Mouse (Mus musculus) forebrain, embryonic 11.5 days (tissue): ENCODE results near the gene Olfr1313. TPM values are rescaled to one million over a fixed set of nuclear protein-coding genes. Genes with fewer than 3 reads are reported as not detected.
"Not testable (repeated sequence)": the region's sequence is repeated elsewhere in the genome, so short reads cannot be mapped to it uniquely, and the experiment has no call there.

ENCODE experiments used
- ATAC-seq: fragments of 200-750 bp; cut with Nextera tagmentation; replicated peaks from 2 replicates; pipeline ENCODE4 v1.8.0; 2017; ENCODE audit warnings: moderate TSS enrichment; ENCODE audit not compliant: low FRiP score
- DNase-seq: peaks from one replicate; pipeline ENCODE4 v3.0.0-alpha.2; 2017; ENCODE audit warnings: low spot score
- H3K27ac ChIP-seq: fragments of 300-500 bp; sonication (generic); 2 replicates; pipeline ENCODE4 v1.5.1; 2014; ENCODE audit warnings: low read depth, low read length
- H3K27me3 ChIP-seq: fragments of 300-500 bp; sonication (generic); 2 replicates; pipeline ENCODE4 v1.6.1; 2014; ENCODE audit warnings: mild to moderate bottlenecking, low read length, mixed read lengths; ENCODE audit not compliant: control insufficient read depth, insufficient read depth
- H3K36me3 ChIP-seq: fragments of 300-500 bp; sonication (generic); 2 replicates; pipeline ENCODE4 v1.6.1; 2014; ENCODE audit warnings: mild to moderate bottlenecking, low read length, moderate library complexity, mixed read lengths; ENCODE audit not compliant: control insufficient read depth, insufficient read depth
- H3K4me1 ChIP-seq: fragments of 300-500 bp; sonication (generic); replicated peaks from 2 replicates; pipeline ENCODE4 v1.6.1; 2014; ENCODE audit warnings: low read length, mixed read lengths; ENCODE audit not compliant: control insufficient read depth, insufficient read depth
- H3K4me2 ChIP-seq: fragments of 300-500 bp; sonication (generic); 2 replicates; pipeline ENCODE4 v1.6.1; 2014; ENCODE audit warnings: low read depth, mild to moderate bottlenecking, low read length, moderate library complexity, mixed read lengths; ENCODE audit not compliant: severe bottlenecking
- H3K4me3 ChIP-seq: fragments of 300-500 bp; sonication (generic); 2 replicates; pipeline ENCODE4 v1.5.1; 2014; ENCODE audit warnings: low read depth, low read length
- H3K9ac ChIP-seq: fragments of 300-500 bp; sonication (generic); 2 replicates; pipeline ENCODE4 v1.6.1; 2014; ENCODE audit warnings: low read length
- H3K9me3 ChIP-seq: fragments of 300-500 bp; sonication (generic); 2 replicates; pipeline ENCODE4 v1.6.1; 2016; ENCODE audit warnings: low read length, mixed read lengths; ENCODE audit not compliant: control insufficient read depth
- WGBS: fragments of 180-500 bp; shearing (Covaris S2); extraction: QIAGEN DNeasy Blood & Tissue Kit; methylation state at CpG from one replicate; pipeline ENCODE4 v1.1.7; 2014; 5-methylcytosine and 5-hydroxymethylcytosine counted together
- polyA plus RNA-seq: library from polyadenylated mRNA; unstranded; fragments of >200 nt; fragmentation: Nextera tagmentation; extraction: Ambion mirVana; gene quantifications from 2 replicates; pipeline ENCODE4 v1.2.1, GENCODE M21; 2014

The Olfr1313 gene
- polyA plus RNA-seq, result not detected in 2 replicates

- no peak within 1 kb of the TSS for H3K4me3 ChIP-seq
- no peaks in the 10 kb centered on the region for H3K36me3 ChIP-seq
- H3K27me3 ChIP-seq, result no peaks in the 10 kb centered on the region
- H3K9ac ChIP-seq, result no peak within 1 kb of the TSS
- no peaks in the 10 kb centered on the region for H3K9me3 ChIP-seq
- ATAC-seq, result no peak
- H3K27ac ChIP-seq, result no peak within 1 kb of the TSS
- H3K4me1 ChIP-seq, result no peaks in the 10 kb centered on the region
- DNase-seq, result no peak
- H3K4me2 ChIP-seq, result no peak within 1 kb of the TSS
Observed at GRCm38 (mm10) chr2:112077743-112078142, at the start of gene Olfr1313. Gene Olfr1313 (minus strand): TSS chr2:112077843.

GRCm38 (mm10) chr2:112115340-112115739 is 37.7 kb upstream of the Olfr1313 start, which contains the start of gene Olfr1315-ps1:
Gene Olfr1315-ps1 (minus strand): TSS chr2:112115440.
- Histone ChIP-seq H3K4me1 (no peaks in the 10 kb centered on the region), H3K4me3 (no peak within 1 kb of the TSS), H3K36me3 (no peaks in the 10 kb centered on the region), H3K9me3 (no peaks in the 10 kb centered on the region), H3K27ac (no peak within 1 kb of the TSS), H3K9ac (no peak within 1 kb of the TSS), H3K27me3 (no peaks in the 10 kb centered on the region), H3K4me2 (no peak within 1 kb of the TSS)
- DNase-seq (no peak), ATAC-seq (no peak)
- WGBS, result 81% methylated on average over 1 of the region's 1 CpGs

- H3K4me1 ChIP-seq, result no peaks in the 10 kb centered on the region
- H3K4me3 ChIP-seq, result no peak within 1 kb of the TSS
- no peak within 1 kb of the TSS for H3K27ac ChIP-seq
- ATAC-seq (no peak), DNase-seq (no peak)
- no peaks in the 10 kb centered on the region for H3K36me3 ChIP-seq
- H3K4me2 ChIP-seq, result no peak within 1 kb of the TSS
- H3K9me3 ChIP-seq, result no peaks in the 10 kb centered on the region
- H3K9ac ChIP-seq, result no peak within 1 kb of the TSS
- H3K27me3 ChIP-seq, result no peaks in the 10 kb centered on the region
Observed at GRCm38 (mm10) chr2:112096681-112097080, 19.0 kb upstream of the Olfr1313 start, which contains the start of gene Olfr1314. Gene Olfr1314 (minus strand): TSS chr2:112096781.

GRCm38 (mm10) chr2:112050138-112050537 is 27.5 kb downstream of the Olfr1313 start, which contains the start of gene Olfr1312:
Gene Olfr1312 (minus strand): TSS chr2:112050238.
- no peaks in the 10 kb centered on the region for H3K9me3 ChIP-seq
- H3K9ac ChIP-seq, result no peak within 1 kb of the TSS
- H3K27ac ChIP-seq, result no peak within 1 kb of the TSS
- no peak for ATAC-seq
- H3K4me1 ChIP-seq, result no peaks in the 10 kb centered on the region
- H3K36me3 ChIP-seq, result no peaks in the 10 kb centered on the region
- H3K4me3 ChIP-seq, result no peak within 1 kb of the TSS
- H3K4me2 ChIP-seq, result no peak within 1 kb of the TSS
- no peaks in the 10 kb centered on the region for H3K27me3 ChIP-seq
- no peak for DNase-seq
- WGBS, result 56% methylated on average over 1 of the region's 1 CpGs

- H3K9me3 ChIP-seq, H3K9ac ChIP-seq, H3K4me2 ChIP-seq, H3K27ac ChIP-seq, DNase-seq, H3K4me1 ChIP-seq, ATAC-seq, H3K27me3 ChIP-seq, H3K36me3 ChIP-seq, H3K4me3 ChIP-seq: not testable (repeated sequence)
- WGBS, result 57% methylated on average over 6 of the region's 6 CpGs
Observed at GRCm38 (mm10) chr2:112026971-112027370, 50.7 kb downstream of the Olfr1313 start.

- Histone ChIP-seq H3K27ac (no peak within 1 kb of the TSS), H3K9me3 (no peaks in the 10 kb centered on the region), H3K27me3 (no peaks in the 10 kb centered on the region), H3K4me2 (no peak within 1 kb of the TSS), H3K4me1 (no peaks in the 10 kb centered on the region), H3K4me3 (no peak within 1 kb of the TSS), H3K36me3 (no peaks in the 10 kb centered on the region), H3K9ac (no peak within 1 kb of the TSS)
- WGBS, result 89% methylated on average over 2 of the region's 2 CpGs
- DNase-seq, result no peak
- no peak for ATAC-seq
Observed at GRCm38 (mm10) chr2:112024312-112024711, 53.3 kb downstream of the Olfr1313 start, which contains the start of gene Olfr1311. Gene Olfr1311 (minus strand): TSS chr2:112024412.

Other genes starting within 250 kb of the Olfr1313 start
- not detected in 2 replicates for gene Olfr1305, start 200.7 kb downstream of the Olfr1313 start, polyA plus RNA-seq
- gene Olfr1306, start 161.6 kb downstream of the Olfr1313 start, polyA plus RNA-seq, result not detected in 2 replicates
- gene Olfr1307, start 128.4 kb downstream of the Olfr1313 start, polyA plus RNA-seq, result 0.01 TPM in 2 replicates
- not detected in 2 replicates for gene Olfr1308, start 112.9 kb downstream of the Olfr1313 start, polyA plus RNA-seq
- not detected in 2 replicates for gene Olfr1309, start 87.6 kb downstream of the Olfr1313 start, polyA plus RNA-seq
- gene Olfr1310, start 65.1 kb downstream of the Olfr1313 start, polyA plus RNA-seq, result not detected in 2 replicates
- not detected in 2 replicates for gene Olfr1311, start 53.4 kb downstream of the Olfr1313 start, polyA plus RNA-seq
- not detected in 2 replicates for gene Olfr1312, start 27.6 kb downstream of the Olfr1313 start, polyA plus RNA-seq
- not detected in 2 replicates for gene Olfr1314, start 18.9 kb upstream of the Olfr1313 start, polyA plus RNA-seq
- gene Olfr1315-ps1, start 37.6 kb upstream of the Olfr1313 start, polyA plus RNA-seq, result not detected in 2 replicates
- gene Olfr1316, start 57.1 kb upstream of the Olfr1313 start, polyA plus RNA-seq, result not detected in 2 replicates
- not detected in 2 replicates for gene Olfr1317, start 62.5 kb upstream of the Olfr1313 start, polyA plus RNA-seq
- 0.08 TPM in 1 of 2 replicates, not detected in the other for gene Olfr1318, start 76.4 kb upstream of the Olfr1313 start, polyA plus RNA-seq
- gene Lpcat4, start 161.6 kb upstream of the Olfr1313 start, polyA plus RNA-seq, result 12.9 and 14.2 TPM in 2 replicates
- gene Nutm1, start 181.4 kb upstream of the Olfr1313 start, polyA plus RNA-seq, result 0.05 TPM in 1 of 2 replicates, not detected in the other
- 157 and 176 TPM in 2 replicates for gene Nop10, start 184.1 kb upstream of the Olfr1313 start, polyA plus RNA-seq
- 16.0 and 16.2 TPM in 2 replicates for gene Slc12a6, start 188.0 kb upstream of the Olfr1313 start, polyA plus RNA-seq
- 0.09 TPM in 1 of 2 replicates, not detected in the other for gene Gm21985, start 188.5 kb upstream of the Olfr1313 start, polyA plus RNA-seq